Mouse (Mus musculus) Patski (cell line): ENCODE measurements around the gene Kcnk4. TPM values are rescaled to one million over a fixed set of nuclear protein-coding genes. Genes with fewer than 3 reads are reported as not detected.

Experiments used
- ATAC-seq: fragments of 100-300 bp; one replicate; pipeline ENCODE4 v1.8.0; 2021
- CTCF ChIA-PET: fragments of 350-600 bp; sonication (Branson Sonifier 250); formaldehyde crosslinking; loops from one replicate; lab custom pipeline; 2022; ENCODE audit warnings: inconsistent platforms; lab: Charles Lee
- POLR2A ChIA-PET: fragments of 350-600 bp; sonication (Branson Sonifier 250); formaldehyde crosslinking; loops from one replicate; lab custom pipeline; 2022; ENCODE audit warnings: antibody characterized with exemption, inconsistent platforms; lab: Charles Lee
- DNase-seq: peaks from one replicate; pipeline ENCODE4 v3.0.0-alpha.2; 2011; ENCODE audit warnings: low read depth, low spot score
- H3K27me3 ChIP-seq: fragments of 371-371 bp; one replicate; pipeline ENCODE4 v1.5.1; 2021
- CTCF ChIP-seq: fragments of 100-300 bp; IDR thresholded peaks from one replicate; pipeline ENCODE4 v1.5.1; 2021
- in situ Hi-C: fragments of 300-500 bp; cut with MboI; formaldehyde crosslinking; loops from 3 replicates; pipeline ENCODE4 v1.11.1; 2018; ENCODE audit warnings: low pct_unique_long_range_greater_than_20kb, mixed read lengths
- polyA plus RNA-seq: library from polyadenylated mRNA; unstranded; gene quantifications from one replicate; pipeline ENCODE4 v1.2.3, GENCODE M21; 2021

The Kcnk4 gene
- polyA plus RNA-seq, 1 experiment from 2014 or later, result 7.6 TPM

GRCm38 (mm10) chr19:6939106-6940002 lies 5.0 kb upstream of the Kcnk4 start:
- CTCF ChIA-PET, result interaction anchor here (1.7 kb wide), 1 partner anchor 16 kb away, joined by 5 read pairs; no protein-coding TSS in a partner anchor
- DNase-seq, result no peak
- no peaks in the 10 kb centered on the region for H3K27me3 ChIP-seq

DNA sequence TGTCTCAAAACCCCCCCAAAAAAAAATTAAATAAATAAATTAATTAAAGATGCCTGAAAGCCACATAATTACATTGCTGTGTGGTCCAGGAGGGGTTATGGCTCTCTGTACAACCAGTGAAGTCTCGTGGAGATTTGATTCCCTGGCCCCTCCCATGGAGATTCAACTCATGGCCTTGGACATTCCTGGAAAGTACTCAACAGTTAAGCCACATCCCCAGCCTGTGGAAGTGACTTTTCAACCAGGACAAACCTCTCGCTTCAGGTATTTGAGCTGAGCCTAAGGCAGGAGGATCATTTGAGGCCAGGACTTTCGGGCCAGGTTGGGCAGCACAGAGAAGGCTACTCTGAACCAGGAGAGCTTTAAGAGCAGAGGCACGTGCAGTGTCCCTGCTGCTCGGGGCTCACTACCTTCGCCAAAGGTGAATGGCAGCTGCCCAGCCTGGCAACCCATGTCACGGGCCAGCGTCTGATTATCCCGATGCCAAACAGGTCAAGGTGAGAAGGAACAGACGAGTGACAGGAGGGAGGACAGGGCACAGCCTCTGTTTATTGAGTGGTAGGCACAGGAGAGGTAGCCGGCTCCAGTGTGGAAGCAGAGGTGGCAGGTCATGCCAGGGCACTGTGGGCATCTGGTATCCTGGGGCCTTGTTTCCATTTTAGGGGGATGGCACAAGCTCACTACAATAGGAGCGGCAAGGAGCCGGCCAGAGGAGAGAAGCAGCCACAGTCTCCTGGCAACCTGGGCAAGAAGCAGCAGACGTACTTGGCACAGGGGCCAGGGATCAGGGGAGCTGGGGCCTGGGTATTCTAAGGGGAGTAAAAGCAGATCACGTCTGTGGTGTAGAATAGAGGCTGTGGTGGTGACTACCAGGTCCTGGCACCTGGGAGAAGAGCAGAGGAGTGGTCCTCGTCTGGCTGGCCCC lies 3.5 kb upstream of the Kcnk4 start:
- CTCF ChIA-PET, result interaction anchor here (1.8 kb wide), 1 partner anchor 42 kb away, joined by 5 read pairs; the partner anchor contains the start of gene Fkbp2
- no peak for DNase-seq
- POLR2A ChIA-PET, result interaction anchor here (0.5 to 0.6 kb wide), 2 partner anchors 17 to 403 kb away, joined by 3 to 4 read pairs; no protein-coding TSS in a partner anchor

More at GRCm38 (mm10) chr19:6939106-6940002, 5.0 kb upstream of the Kcnk4 start:
- no peak for ATAC-seq
- TF ChIP-seq CTCF, result no peak
- in situ Hi-C loops, result no loop called here
- POLR2A ChIA-PET, result interaction anchor here (1.1 to 5.0 kb wide), 3 partner anchors 9 to 36 kb away, joined by 3 to 75 read pairs (median 3); partner anchors contain the start of gene Plcb3

GRCm38 (mm10) chr19:6936299-6936698 lies 2.0 kb upstream of the Kcnk4 start:
- TF ChIP-seq CTCF, result no peak
- no peaks in the 10 kb centered on the region for H3K27me3 ChIP-seq
- DNase-seq (no peak), ATAC-seq (no peak)
- in situ Hi-C loops, result no loop called here
- POLR2A ChIA-PET, result interaction anchor here (0.8 to 1.1 kb wide), 2 partner anchors 13 to 21 kb away, joined by 3 read pairs; no protein-coding TSS in a partner anchor
- CTCF ChIA-PET, result interaction anchor here (0.7 to 1.8 kb wide), 3 partner anchors 12 to 43 kb away, joined by 3 to 5 read pairs (median 3); partner anchors contain the start of gene Fkbp2

More for the DNA sequence above, 3.5 kb upstream of the Kcnk4 start:
- in situ Hi-C loops, result no loop called here
- ATAC-seq, result no peak
- no peaks in the 10 kb centered on the region for H3K27me3 ChIP-seq
- no peak for TF ChIP-seq CTCF

DNA sequence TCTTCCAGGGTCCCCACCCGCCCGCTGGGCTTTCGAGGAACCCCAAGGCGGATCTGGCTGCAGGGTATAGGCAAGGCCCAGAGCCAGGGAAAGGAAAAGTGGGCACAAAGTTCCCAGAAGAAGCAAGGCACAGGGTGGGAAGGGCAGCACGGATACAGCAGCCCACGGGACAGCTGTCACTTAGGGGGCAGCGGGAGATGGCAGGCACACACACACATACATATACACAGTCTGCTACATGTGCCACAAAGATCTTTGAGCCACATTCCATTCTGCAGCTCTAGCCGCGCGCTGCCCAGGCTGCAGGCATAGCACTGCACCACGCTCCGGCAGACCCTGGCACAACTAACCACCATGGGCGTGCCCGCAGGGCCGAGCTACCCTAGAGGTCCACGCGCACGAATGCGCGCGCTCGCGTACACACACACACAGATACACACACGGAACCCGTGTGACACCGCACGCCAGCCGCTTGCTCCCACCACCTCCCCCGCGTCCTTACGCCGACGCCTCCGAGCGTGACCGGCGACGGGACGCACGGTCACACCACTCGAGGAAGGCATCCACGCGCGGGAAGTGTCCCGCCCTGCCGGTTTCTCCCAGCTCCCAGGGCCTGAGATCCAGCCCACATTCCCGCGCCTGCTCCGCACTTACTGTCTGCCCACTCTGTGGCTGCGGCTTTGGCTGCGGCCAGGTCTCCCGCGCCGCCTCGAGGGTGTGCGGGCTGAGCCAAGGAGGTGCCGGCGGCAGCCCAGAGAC lies 700 bp downstream of the Kcnk4 start:
- in situ Hi-C loops, result no loop called here
- ChIA-PET CTCF (interaction anchor here (1.1 kb wide), 1 partner anchor 9 kb away, joined by 3 read pairs; no protein-coding TSS in a partner anchor), POLR2A (interaction anchor here (0.8 kb wide), 1 partner anchor 9 kb away, joined by 3 read pairs; the partner anchor contains the start of genes Bad and Gpr137)
- ATAC-seq (no peak), DNase-seq (no peak)
- TF ChIP-seq CTCF, result no peak
- H3K27me3 ChIP-seq, result no peaks in the 10 kb centered on the region

- CTCF ChIA-PET, result interaction anchor here (1.1 to 1.2 kb wide), 2 partner anchors 9 to 20 kb away, joined by 3 to 4 read pairs; no protein-coding TSS in a partner anchor
- TF ChIP-seq CTCF, result no peak
These were observed 1.2 kb downstream of the Kcnk4 start for GRCm38 (mm10) chr19:6933102-6933435.

DNA sequence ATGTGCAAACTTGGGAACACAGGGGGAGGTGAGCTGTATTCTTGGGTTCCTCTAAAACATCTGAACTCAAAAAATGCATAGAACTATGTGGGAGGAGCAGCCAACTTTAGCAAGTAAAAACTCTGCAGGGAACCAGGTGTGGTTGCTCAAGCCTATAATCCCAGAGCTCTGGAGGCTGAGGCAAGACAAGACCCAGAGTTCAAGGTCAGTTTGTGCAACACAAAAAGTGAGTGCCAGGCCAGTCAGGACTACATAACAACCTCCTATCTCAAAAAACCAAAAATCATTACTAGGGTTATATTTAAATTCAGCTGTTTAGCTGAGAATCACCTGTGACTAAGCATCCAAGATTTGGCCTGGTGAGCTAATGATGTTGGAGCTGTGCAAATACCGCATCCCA lies 2.3 kb downstream of the Kcnk4 start:
- ATAC-seq, result no peak
- ChIA-PET POLR2A (interaction anchor here (1.0 to 1.2 kb wide), 3 partner anchors 10 to 19 kb away, joined by 4 read pairs; partner anchors contain the start of genes Bad, Esrra and Gpr137), CTCF (interaction anchor here (1.2 kb wide), 2 partner anchors 19 to 21 kb away, joined by 3 to 4 read pairs; no protein-coding TSS in a partner anchor)
- in situ Hi-C loops, result no loop called here
- DNase-seq, result no peak
- no peaks in the 10 kb centered on the region for H3K27me3 ChIP-seq
- TF ChIP-seq CTCF, result no peak

More at GRCm38 (mm10) chr19:6933102-6933435, 1.2 kb downstream of the Kcnk4 start:
- H3K27me3 ChIP-seq, result no peaks in the 10 kb centered on the region
- POLR2A ChIA-PET, result interaction anchor here (1.0 kb wide), 1 partner anchor 18 kb away, joined by 4 read pairs; no protein-coding TSS in a partner anchor
- DNase-seq (no peak), ATAC-seq (no peak)
- in situ Hi-C loops, result no loop called here

GRCm38 (mm10) chr19:6931002-6931401 lies 3.3 kb downstream of the Kcnk4 start:
- in situ Hi-C loops, result no loop called here
- no peaks in the 10 kb centered on the region for H3K27me3 ChIP-seq
- ATAC-seq (no peak), DNase-seq (no peak)
- ChIA-PET CTCF (interaction anchor here (1.2 kb wide), 1 partner anchor 89 kb away, joined by 3 read pairs; no protein-coding TSS in a partner anchor), POLR2A (interaction anchor here (0.6 to 1.0 kb wide), 2 partner anchors 11 to 84 kb away, joined by 3 read pairs; partner anchors contain the start of genes Bad and Gpr137)
- no peak for TF ChIP-seq CTCF

DNA sequence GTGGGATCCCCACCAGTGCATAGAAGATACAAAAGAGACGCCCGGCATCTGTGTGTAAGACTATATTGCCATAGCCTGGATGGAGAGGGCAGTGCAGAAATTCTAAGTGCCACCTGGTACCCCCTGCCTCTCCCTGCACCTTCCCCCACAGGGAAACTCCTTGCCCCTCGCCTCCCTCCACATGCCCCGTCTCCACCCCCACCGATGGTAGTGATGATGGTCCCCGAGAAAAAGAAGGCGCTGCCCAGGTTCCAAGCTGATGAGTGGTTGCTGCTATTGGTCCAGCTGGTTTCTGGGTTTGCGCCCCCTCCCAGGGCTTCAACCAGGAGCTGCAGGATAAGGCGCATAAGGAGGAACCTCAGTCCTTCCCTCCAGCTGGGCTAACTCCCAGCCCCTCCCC lies 6.2 kb downstream of the Kcnk4 start:
- POLR2A ChIA-PET, result interaction anchor here (0.9 kb wide), 1 partner anchor 42 kb away, joined by 4 read pairs; no protein-coding TSS in a partner anchor
- no peak for ATAC-seq
- DNase-seq, result no peak
- H3K27me3 ChIP-seq, result no peaks in the 10 kb centered on the region
- CTCF ChIA-PET, result no interaction called here
- no peak for TF ChIP-seq CTCF
- in situ Hi-C loops, result no loop called here
